Mouse (Mus musculus) cerebellum, adult 8-10 months (tissue): Measurements from ENCODE around the gene Serinc4.

ENCODE experiments used
- DNase-seq: peaks from one replicate; pipeline ENCODE4 v3.0.0; 2022

Gene Serinc4

GRCm38 (mm10) chr2:121446506-121446905, 10.1 kb downstream of the Serinc4 start:
- DNase-seq = no peak

GRCm38 (mm10) chr2:121445117-121445516, 11.5 kb downstream of the Serinc4 start:
- no peak for DNase-seq

- DNase-seq = no peak
Measured at GRCm38 (mm10) chr2:121444178-121444577, 12.4 kb downstream of the Serinc4 start, which contains the start of gene Ell3. Gene Ell3 (minus strand): TSS chr2:121444278.

GRCm38 (mm10) chr2:121443068-121443349, 13.6 kb downstream of the Serinc4 start:
- no peak for DNase-seq

GRCm38 (mm10) chr2:121442259-121443067, 14.1 kb downstream of the Serinc4 start:
- peak; percentile 51 for DNase-seq

GRCm38 (mm10) chr2:121441800-121442199, 14.8 kb downstream of the Serinc4 start:
- no peak for DNase-seq

- no peak for DNase-seq
Measured at GRCm38 (mm10) chr2:121440834-121441605, 15.6 kb downstream of the Serinc4 start.

GRCm38 (mm10) chr2:121439746-121440145, 16.8 kb downstream of the Serinc4 start:
- no peak for DNase-seq

- no peak for DNase-seq
Measured at GRCm38 (mm10) chr2:121434854-121435253, 21.7 kb downstream of the Serinc4 start.

- no peak for DNase-seq
Measured at GRCm38 (mm10) chr2:121425890-121426289, 30.7 kb downstream of the Serinc4 start.

GRCm38 (mm10) chr2:121423166-121423565, 33.4 kb downstream of the Serinc4 start:
- DNase-seq = no peak

- no peak for DNase-seq
Measured at GRCm38 (mm10) chr2:121418476-121418875, 38.1 kb downstream of the Serinc4 start.

- no peak for DNase-seq
Measured at GRCm38 (mm10) chr2:121416356-121416755, 40.2 kb downstream of the Serinc4 start.

- DNase-seq = no peak
Measured at GRCm38 (mm10) chr2:121415591-121415990, 41.0 kb downstream of the Serinc4 start.

GRCm38 (mm10) chr2:121415103-121415502, 41.5 kb downstream of the Serinc4 start:
- no peak for DNase-seq

- DNase-seq = peak; percentile 22
Measured at GRCm38 (mm10) chr2:121414139-121414685, 42.4 kb downstream of the Serinc4 start.

- peak; percentile 93 for DNase-seq
Measured at GRCm38 (mm10) chr2:121413387-121414042, 43.1 kb downstream of the Serinc4 start, which contains the start of the genes Pdia3 and Catsper2. Gene Pdia3 (plus strand): TSS chr2:121413775. Gene Catsper2 (minus strand): TSS chr2:121413792.

- DNase-seq = no peak
Measured at GRCm38 (mm10) chr2:121412843-121413386, 43.7 kb downstream of the Serinc4 start.

GRCm38 (mm10) chr2:121408160-121408559, 48.4 kb downstream of the Serinc4 start:
- DNase-seq = no peak

- DNase-seq = no peak
Measured at GRCm38 (mm10) chr2:121403296-121403695, 53.3 kb downstream of the Serinc4 start.

GRCm38 (mm10) chr2:121396624-121397023, 60.0 kb downstream of the Serinc4 start:
- DNase-seq = peak; percentile 91
